Mouse (Mus musculus): ENCODE results near the gene Ccdc106. TPM values are rescaled to one million over a fixed set of nuclear protein-coding genes. Genes with fewer than 3 reads are reported as not detected.

The Ccdc106 gene
- polyA plus RNA-seq, 1 experiment from 2014 or later = 38.4 TPM

DNA sequence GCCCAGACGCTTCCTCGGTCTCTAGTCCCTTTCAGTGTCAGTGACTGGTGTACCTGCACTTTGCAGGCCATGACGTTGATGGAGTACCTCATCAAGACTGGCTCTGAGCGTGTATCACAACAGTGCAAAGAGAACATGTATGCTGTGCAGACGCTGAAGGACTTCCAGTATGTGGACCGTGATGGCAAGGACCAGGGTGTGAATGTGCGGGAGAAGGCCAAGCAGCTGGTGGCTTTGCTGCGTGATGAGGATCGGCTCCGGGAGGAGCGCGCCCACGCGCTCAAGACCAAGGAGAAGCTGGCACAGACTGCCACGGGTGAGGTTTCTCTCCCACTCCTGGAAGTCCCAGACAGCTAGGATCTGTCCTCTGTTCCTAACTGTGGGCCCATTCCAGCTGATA is 69.5 kb downstream of the Ccdc106 start:
- ATAC-seq (ENCODE audit: insufficient number of reproducible peaks, insufficient read depth, low FRiP score, low TSS enrichment) = no peak
- Histone ChIP-seq H3K27me3 (no peaks in the 10 kb centered on the region), H3K36me3 (peaks cover 80% of the 10 kb centered on the region), H3K9me3 (no peaks in the 10 kb centered on the region), H3K4me1 (no peaks in the 10 kb centered on the region), H3K4me2 (replicated peaks) (no peak overlapping the region), H3K27ac (no peak overlapping the region), H3K4me3 (no peak overlapping the region), H3K9ac (no peak overlapping the region)
- 96% methylated on average over 15 of the region's 15 CpGs for WGBS

- no peak for ATAC-seq (ENCODE audit: insufficient number of reproducible peaks, insufficient read depth, low FRiP score, low TSS enrichment)
- Histone ChIP-seq H3K4me1 (no peaks in the 10 kb centered on the region), H3K36me3 (peaks cover 85% of the 10 kb centered on the region), H3K9ac (no peak overlapping the region), H3K27ac (no peak overlapping the region), H3K9me3 (no peaks in the 10 kb centered on the region), H3K27me3 (no peaks in the 10 kb centered on the region), H3K4me2 (replicated peaks) (no peak overlapping the region), H3K4me3 (no peak overlapping the region)
- WGBS = 94% methylated on average over 15 of the region's 15 CpGs
Observed at GRCm38 (mm10) chr7:5091008-5091728, 70.8 kb downstream of the Ccdc106 start.

DNA sequence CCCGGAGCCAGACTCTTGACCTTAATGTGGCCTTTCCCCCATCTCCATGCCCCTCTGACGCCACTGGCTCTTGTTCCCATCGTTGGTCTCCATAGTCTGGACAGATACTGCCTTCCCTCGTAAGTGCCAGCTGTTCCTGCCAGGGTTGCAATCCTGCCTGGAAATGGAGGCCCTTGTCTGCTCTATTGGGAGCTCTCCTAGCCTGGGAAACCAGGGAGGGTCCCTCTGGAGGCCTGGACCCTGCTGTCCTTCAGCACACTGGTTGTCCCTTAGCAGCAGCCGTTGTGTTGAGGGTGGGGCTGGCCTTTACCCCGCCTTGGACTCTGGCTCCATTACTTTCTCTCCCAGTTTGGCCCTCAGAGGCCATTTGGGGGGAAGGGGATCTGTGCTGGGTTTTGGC is 72.0 kb downstream of the Ccdc106 start:
- H3K27me3 ChIP-seq = no peaks in the 10 kb centered on the region
- ATAC-seq (ENCODE audit: insufficient number of reproducible peaks, insufficient read depth, low FRiP score, low TSS enrichment) = no peak
- H3K4me3 ChIP-seq = no peak overlapping the region
- no peaks in the 10 kb centered on the region for H3K4me1 ChIP-seq
- peaks cover 87% of the 10 kb centered on the region for H3K36me3 ChIP-seq
- H3K27ac ChIP-seq = no peak overlapping the region
- H3K9ac ChIP-seq = no peak overlapping the region
- WGBS = 85% methylated on average over 6 of the region's 6 CpGs
- H3K9me3 ChIP-seq = no peaks in the 10 kb centered on the region
- no peak overlapping the region for H3K4me2 ChIP-seq (replicated peaks)

- Histone ChIP-seq H3K36me3 (peaks cover 89% of the 10 kb centered on the region), H3K4me3 (no peak overlapping the region), H3K27ac (no peak overlapping the region), H3K4me1 (no peaks in the 10 kb centered on the region), H3K4me2 (replicated peaks) (no peak overlapping the region), H3K9me3 (no peaks in the 10 kb centered on the region), H3K9ac (no peak overlapping the region), H3K27me3 (no peaks in the 10 kb centered on the region)
- WGBS = 84% methylated on average over 20 of the region's 21 CpGs
- no peak for ATAC-seq (ENCODE audit: insufficient number of reproducible peaks, insufficient read depth, low FRiP score, low TSS enrichment)
Observed at GRCm38 (mm10) chr7:5092831-5093510, 72.6 kb downstream of the Ccdc106 start.

GRCm38 (mm10) chr7:5098769-5099168 is 78.4 kb downstream of the Ccdc106 start:
- Histone ChIP-seq H3K4me2 (replicated peaks) (no peak overlapping the region), H3K9ac (no peak overlapping the region), H3K9me3 (no peaks in the 10 kb centered on the region), H3K4me1 (no peaks in the 10 kb centered on the region), H3K36me3 (peaks cover 53% of the 10 kb centered on the region), H3K4me3 (no peak overlapping the region), H3K27me3 (no peaks in the 10 kb centered on the region), H3K27ac (no peak overlapping the region)
- ATAC-seq (ENCODE audit: insufficient number of reproducible peaks, insufficient read depth, low FRiP score, low TSS enrichment) = no peak
- WGBS = 89% methylated on average over 5 of the region's 5 CpGs

DNA sequence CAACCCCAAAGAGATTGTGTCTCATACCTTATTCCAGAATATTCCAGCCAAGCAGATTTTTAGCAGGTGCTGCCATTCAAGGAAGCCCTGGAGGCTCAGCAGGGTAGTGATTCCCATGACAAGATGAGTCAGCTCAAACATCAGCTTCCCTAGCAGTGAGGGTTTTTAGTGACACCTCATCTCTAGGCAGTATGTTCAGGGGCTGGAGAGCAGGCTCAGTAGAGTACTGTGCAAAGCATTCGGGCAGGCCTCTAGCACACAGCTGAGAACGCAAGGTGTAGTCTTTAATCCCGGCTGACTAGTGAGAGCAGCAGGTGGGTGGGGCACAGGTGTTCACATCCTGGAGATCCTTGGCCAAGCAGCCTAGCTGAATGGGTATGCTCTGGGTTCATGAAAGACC is 79.4 kb downstream of the Ccdc106 start:
- peaks cover 42% of the 10 kb centered on the region for H3K36me3 ChIP-seq
- no peak overlapping the region for H3K9ac ChIP-seq
- no peak overlapping the region for H3K27ac ChIP-seq
- H3K4me1 ChIP-seq = no peaks in the 10 kb centered on the region
- H3K4me3 ChIP-seq = no peak overlapping the region
- H3K27me3 ChIP-seq = no peaks in the 10 kb centered on the region
- no peak overlapping the region for H3K4me2 ChIP-seq (replicated peaks)
- 79% methylated on average over 3 of the region's 3 CpGs for WGBS
- ATAC-seq (ENCODE audit: insufficient number of reproducible peaks, insufficient read depth, low FRiP score, low TSS enrichment) = no peak
- no peaks in the 10 kb centered on the region for H3K9me3 ChIP-seq

DNA sequence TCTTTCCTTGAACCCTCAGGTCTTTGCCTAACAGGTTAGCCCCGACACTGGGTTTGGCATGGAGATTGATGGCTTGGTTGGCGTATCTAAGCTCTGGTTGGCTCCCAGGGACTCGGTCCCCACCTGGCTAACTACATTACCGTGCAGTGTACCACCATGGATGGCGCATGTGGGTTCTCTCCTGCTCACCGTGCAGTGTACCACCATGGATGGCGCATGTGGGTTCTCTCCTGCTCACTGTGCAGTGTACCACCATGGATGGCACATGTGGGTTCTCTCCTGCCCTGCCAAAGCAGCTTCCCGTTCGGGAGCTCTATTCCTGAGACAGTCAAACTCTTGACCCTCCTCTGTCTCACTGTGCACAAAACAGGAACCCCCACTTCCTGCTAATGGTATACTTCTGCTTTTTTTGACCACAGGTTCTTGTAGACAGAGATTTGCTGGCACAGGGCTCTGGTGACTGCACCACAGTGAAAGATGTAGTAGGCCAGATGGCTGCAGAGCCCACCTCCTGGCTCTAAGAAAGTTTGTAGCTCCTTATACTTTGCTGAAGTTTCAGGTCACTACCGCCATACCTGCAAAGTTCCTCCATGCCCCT is 80.8 kb downstream of the Ccdc106 start:
- H3K4me2 ChIP-seq (replicated peaks) = no peak overlapping the region
- H3K4me3 ChIP-seq = no peak overlapping the region
- WGBS = 87% methylated on average over 10 of the region's 10 CpGs
- H3K27ac ChIP-seq = 0 out of 2 replicates have a peak overlapping the region, but pooled peaks have one; percentile 6
- H3K9me3 ChIP-seq = no peaks in the 10 kb centered on the region
- H3K27me3 ChIP-seq = no peaks in the 10 kb centered on the region
- H3K9ac ChIP-seq = no peak overlapping the region
- H3K36me3 ChIP-seq = peaks cover 29% of the 10 kb centered on the region
- no peaks in the 10 kb centered on the region for H3K4me1 ChIP-seq
- ATAC-seq (ENCODE audit: insufficient number of reproducible peaks, insufficient read depth, low FRiP score, low TSS enrichment) = no peak

DNA sequence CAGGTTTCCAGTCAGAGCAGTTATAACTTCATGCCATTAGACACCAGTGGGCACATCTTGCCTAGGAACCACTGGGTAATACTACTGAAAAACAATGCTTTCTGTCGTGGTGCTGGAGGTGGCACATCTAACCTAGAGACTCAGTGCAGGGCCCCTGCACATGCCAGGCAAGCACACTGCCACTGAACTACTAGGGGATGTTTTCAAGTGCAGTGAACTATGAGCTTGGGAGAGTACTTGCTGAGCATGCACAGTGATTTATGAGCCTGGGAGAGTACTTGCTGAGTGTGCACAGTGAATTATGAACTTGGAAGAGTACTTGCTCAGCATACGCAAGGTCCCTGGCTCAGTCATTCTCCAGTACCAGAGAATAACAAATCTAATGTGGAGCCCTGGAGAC is 82.2 kb downstream of the Ccdc106 start:
- ATAC-seq (ENCODE audit: insufficient number of reproducible peaks, insufficient read depth, low FRiP score, low TSS enrichment) = no peak
- Histone ChIP-seq H3K9ac (no peak overlapping the region), H3K4me3 (no peak overlapping the region), H3K4me1 (no peaks in the 10 kb centered on the region), H3K36me3 (peaks cover 17% of the 10 kb centered on the region), H3K4me2 (replicated peaks) (no peak overlapping the region), H3K27ac (no peak overlapping the region), H3K9me3 (no peaks in the 10 kb centered on the region), H3K27me3 (no peaks in the 10 kb centered on the region)
- 91% methylated on average over 2 of the region's 2 CpGs for WGBS

GRCm38 (mm10) chr7:5108272-5108671 is 87.9 kb downstream of the Ccdc106 start:
- no peak overlapping the region for H3K27ac ChIP-seq
- H3K4me3 ChIP-seq = no peak overlapping the region
- 85% methylated on average over 4 of the region's 4 CpGs for WGBS
- no peak overlapping the region for H3K4me2 ChIP-seq (replicated peaks)
- H3K36me3 ChIP-seq = no peaks in the 10 kb centered on the region
- H3K9ac ChIP-seq = no peak overlapping the region
- H3K4me1 ChIP-seq = no peaks in the 10 kb centered on the region
- no peaks in the 10 kb centered on the region for H3K9me3 ChIP-seq
- no peaks in the 10 kb centered on the region for H3K27me3 ChIP-seq
- ATAC-seq (ENCODE audit: insufficient number of reproducible peaks, insufficient read depth, low FRiP score, low TSS enrichment) = no peak

DNA sequence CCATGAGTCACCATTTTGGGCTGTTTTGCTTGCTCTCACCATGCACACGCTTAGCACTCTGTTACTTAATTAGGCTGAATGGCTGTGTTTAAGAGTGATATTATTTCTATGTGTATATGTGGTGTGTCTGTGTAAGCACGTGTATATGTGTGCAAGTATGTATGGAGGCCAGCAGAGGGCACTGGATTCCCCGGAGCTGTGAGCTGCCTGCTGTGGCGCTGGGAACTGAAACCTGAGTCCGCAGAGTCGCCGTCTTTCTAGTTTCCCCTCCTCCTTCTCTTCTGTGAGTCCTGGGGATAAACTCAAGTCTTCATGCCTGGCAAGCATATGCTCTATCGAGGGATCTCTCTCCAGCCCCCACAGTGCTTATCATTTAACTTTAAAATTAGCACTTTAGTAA is 88.9 kb downstream of the Ccdc106 start:
- Histone ChIP-seq H3K27ac (no peak overlapping the region), H3K36me3 (no peaks in the 10 kb centered on the region), H3K4me2 (replicated peaks) (no peak overlapping the region), H3K9ac (no peak overlapping the region), H3K4me3 (no peak overlapping the region), H3K27me3 (no peaks in the 10 kb centered on the region), H3K9me3 (no peaks in the 10 kb centered on the region), H3K4me1 (no peaks in the 10 kb centered on the region)
- 76% methylated on average over 8 of the region's 8 CpGs for WGBS
- ATAC-seq (ENCODE audit: insufficient number of reproducible peaks, insufficient read depth, low FRiP score, low TSS enrichment) = no peak
